Mouse (Mus musculus) olfactory bulb, adult 2 months (tissue): Measurements from ENCODE around the gene Rptor. TPM values are rescaled to one million over a fixed set of nuclear protein-coding genes. Genes with fewer than 3 reads are reported as not detected.

Experiments
- H3K27ac ChIP-seq: fragments of 200-500 bp; 2 replicates; pipeline ENCODE4 v1.5.1; 2012; ENCODE audit warnings: low read depth, low read length; ENCODE audit not compliant: insufficient read depth
- H3K4me1 ChIP-seq: fragments of 200-500 bp; 2 replicates; pipeline ENCODE4 v1.6.1; 2012; ENCODE audit warnings: low read length; ENCODE audit not compliant: control insufficient read depth, insufficient read depth
- H3K4me3 ChIP-seq: fragments of 200-500 bp; 2 replicates; pipeline ENCODE4 v1.5.1; 2012; ENCODE audit warnings: mild to moderate bottlenecking, low read depth, low read length, moderate library complexity; ENCODE audit not compliant: insufficient read depth
- CTCF ChIP-seq: fragments of 200-500 bp; IDR thresholded peaks from 2 replicates; pipeline ENCODE4 v1.5.1; 2012; ENCODE audit warnings: low read depth, mild to moderate bottlenecking, low read length, moderate library complexity; ENCODE audit not compliant: insufficient read depth
- POLR2A ChIP-seq: fragments of 200-500 bp; IDR thresholded peaks from 2 replicates; pipeline ENCODE4 v1.6.1; 2012; ENCODE audit warnings: mild to moderate bottlenecking, low read depth, low read length, moderate library complexity; ENCODE audit not compliant: insufficient read depth
- WGBS: fragments of 180-500 bp; shearing (Covaris S2); methylation state at CpG from one replicate; pipeline ENCODE4 v1.1.7; 2018; 5-methylcytosine and 5-hydroxymethylcytosine counted together
- polyA plus RNA-seq: library from polyadenylated mRNA; stranded (reverse); fragments of >200 nt; gene quantifications from 2 replicates; pipeline ENCODE4 v1.2.4, GENCODE M21; 2012; ENCODE audit warnings: low replicate concordance; ENCODE audit not compliant: missing spikeins, insufficient read depth, insufficient read length

Rptor gene
- polyA plus RNA-seq, 1 experiment: 61.2 TPM

- Histone ChIP-seq H3K4me1 (no peaks in the 10 kb centered on the region), H3K27ac (no peak overlapping the region), H3K4me3 (no peak overlapping the region)
- WGBS: 64% methylated on average over 3 of the region's 3 CpGs
- TF ChIP-seq CTCF: no peak
- TF ChIP-seq POLR2A: no peak
Observed at GRCm38 (mm10) chr11:119593966-119594365, 8.7 kb upstream of the Rptor start.

GRCm38 (mm10) chr11:119598856-119599255 is 3.8 kb upstream of the Rptor start:
- no peak overlapping the region for H3K4me3 ChIP-seq
- peaks cover 3% of the 10 kb centered on the region; the same call in 1 of the 2 replicates for H3K4me1 ChIP-seq
- TF ChIP-seq CTCF (no peak), POLR2A (no peak)
- no peak overlapping the region for H3K27ac ChIP-seq
- 68% methylated on average over 3 of the region's 3 CpGs for WGBS

- H3K27ac ChIP-seq: no peak overlapping the region
- H3K4me1 ChIP-seq: peaks cover 3% of the 10 kb centered on the region; the same call in 1 of the 2 replicates
- no peak overlapping the region for H3K4me3 ChIP-seq
- WGBS: 93% methylated on average over 1 of the region's 1 CpGs
- TF ChIP-seq CTCF: no peak
Observed at GRCm38 (mm10) chr11:119600286-119600685, 2.4 kb upstream of the Rptor start.

- TF ChIP-seq CTCF: no peak
- TF ChIP-seq POLR2A: no peak
- Histone ChIP-seq H3K4me3 (no peak overlapping the region), H3K27ac (no peak overlapping the region), H3K4me1 (peaks cover 3% of the 10 kb centered on the region; the same call in 1 of the 2 replicates)
- WGBS: 29% methylated on average over 10 of the region's 10 CpGs
Observed at GRCm38 (mm10) chr11:119602177-119602700, 466 bp upstream of the Rptor start.

GRCm38 (mm10) chr11:119603527-119603905 is 811 bp downstream of the Rptor start:
- WGBS: under 1% methylated on average over 30 of the region's 30 CpGs
- Histone ChIP-seq H3K4me3 (peak overlapping the region; percentile 72), H3K27ac (no peak overlapping the region), H3K4me1 (peaks cover 8% of the 10 kb centered on the region; the same call in 1 of the 2 replicates)
- no peak; the same call in 1 of the 2 replicates for TF ChIP-seq POLR2A
- no peak for TF ChIP-seq CTCF

GRCm38 (mm10) chr11:119607464-119607863 is 4.8 kb downstream of the Rptor start:
- no peak for TF ChIP-seq POLR2A
- TF ChIP-seq CTCF: no peak
- 83% methylated on average over 5 of the region's 5 CpGs for WGBS
- Histone ChIP-seq H3K27ac (no peak overlapping the region), H3K4me1 (peaks cover 10% of the 10 kb centered on the region; the same call in 1 of the 2 replicates), H3K4me3 (no peak overlapping the region)

GRCm38 (mm10) chr11:119611496-119611895 is 8.8 kb downstream of the Rptor start:
- H3K27ac ChIP-seq: no peak overlapping the region
- no peak overlapping the region for H3K4me3 ChIP-seq
- WGBS: 97% methylated on average over 6 of the region's 6 CpGs
- no peak for TF ChIP-seq POLR2A
- TF ChIP-seq CTCF: no peak
- peaks cover 7% of the 10 kb centered on the region; the same call in 1 of the 2 replicates for H3K4me1 ChIP-seq

GRCm38 (mm10) chr11:119612179-119612578 is 9.5 kb downstream of the Rptor start:
- 83% methylated on average over 3 of the region's 3 CpGs for WGBS
- H3K4me3 ChIP-seq: no peak overlapping the region
- no peak overlapping the region for H3K27ac ChIP-seq
- H3K4me1 ChIP-seq: peaks cover 7% of the 10 kb centered on the region; the same call in 1 of the 2 replicates
- TF ChIP-seq POLR2A (no peak), CTCF (no peak)

GRCm38 (mm10) chr11:119615087-119615486 is 12.4 kb downstream of the Rptor start:
- Histone ChIP-seq H3K27ac (no peak overlapping the region), H3K4me1 (no peaks in the 10 kb centered on the region), H3K4me3 (no peak overlapping the region)
- 78% methylated on average over 7 of the region's 7 CpGs for WGBS
- no peak for TF ChIP-seq POLR2A
- no peak for TF ChIP-seq CTCF

GRCm38 (mm10) chr11:119618763-119619162 is 16.1 kb downstream of the Rptor start:
- H3K4me1 ChIP-seq: peaks cover 2% of the 10 kb centered on the region
- 36% methylated on average over 5 of the region's 5 CpGs for WGBS
- no peak overlapping the region for H3K4me3 ChIP-seq
- TF ChIP-seq CTCF: no peak
- no peak for TF ChIP-seq POLR2A
- no peak overlapping the region for H3K27ac ChIP-seq
